Mouse (Mus musculus) bone marrow, adult 2 months (tissue): ENCODE measurements around the gene Eif2ak1.

Experiments used
- CTCF ChIP-seq: fragments of 200-500 bp; IDR thresholded peaks from 2 replicates; pipeline ENCODE4 v1.5.1; 2011; ENCODE audit warnings: low read length, control low read depth; ENCODE audit not compliant: control insufficient read depth, insufficient read depth
- POLR2A ChIP-seq: fragments of 200-500 bp; IDR thresholded peaks from 2 replicates; pipeline ENCODE4 v1.6.1; 2011; ENCODE audit warnings: low read depth, mild to moderate bottlenecking, control low read depth, low read length, borderline replicate concordance; ENCODE audit not compliant: control insufficient read depth

- no peak for TF ChIP-seq CTCF
- no peak for TF ChIP-seq POLR2A
Observed at GRCm38 (mm10) chr5:143932831-143933230, 115.2 kb downstream of the Eif2ak1 start, which contains the start of gene Rsph10b.
